Mouse (Mus musculus): ENCODE measurements around the gene Ube2v1.

DNA sequence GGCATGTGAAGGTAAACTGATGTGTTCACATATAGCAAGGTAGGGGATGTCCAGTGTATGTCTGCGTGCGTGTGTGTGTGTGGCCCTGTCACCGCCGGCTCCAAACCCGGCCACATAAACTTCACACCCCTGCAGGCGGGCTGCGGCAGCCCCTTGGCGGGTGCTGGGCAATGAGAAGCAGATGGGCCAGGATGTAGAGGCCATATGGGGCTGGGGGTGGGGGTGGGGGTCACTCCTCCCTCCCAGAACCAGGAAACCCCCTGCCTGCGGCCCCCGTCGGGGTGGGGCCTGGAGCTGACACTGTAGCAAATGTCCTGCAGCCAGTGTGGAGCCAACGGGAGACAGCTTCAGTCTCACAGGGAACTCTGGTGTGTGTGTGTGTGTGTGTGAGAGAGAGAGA, 68.2 kb downstream of the Ube2v1 start:
- TF ChIP-seq CTCF (IDR thresholded peaks at IDR 0.05; ENCODE audit: extremely low read depth, insufficient read length, insufficient replicate concordance, low read depth, low read length): no peak
- no peak for TF ChIP-seq POLR2A (IDR thresholded peaks at IDR 0.05; ENCODE audit: low read depth, low read length)
